Mouse (Mus musculus): ENCODE measurements around the gene D230025D16Rik. TPM values are rescaled to one million over a fixed set of nuclear protein-coding genes. Genes with fewer than 3 reads are reported as not detected.

The D230025D16Rik gene
- total RNA-seq, 1 experiment = 41.7 TPM

DNA sequence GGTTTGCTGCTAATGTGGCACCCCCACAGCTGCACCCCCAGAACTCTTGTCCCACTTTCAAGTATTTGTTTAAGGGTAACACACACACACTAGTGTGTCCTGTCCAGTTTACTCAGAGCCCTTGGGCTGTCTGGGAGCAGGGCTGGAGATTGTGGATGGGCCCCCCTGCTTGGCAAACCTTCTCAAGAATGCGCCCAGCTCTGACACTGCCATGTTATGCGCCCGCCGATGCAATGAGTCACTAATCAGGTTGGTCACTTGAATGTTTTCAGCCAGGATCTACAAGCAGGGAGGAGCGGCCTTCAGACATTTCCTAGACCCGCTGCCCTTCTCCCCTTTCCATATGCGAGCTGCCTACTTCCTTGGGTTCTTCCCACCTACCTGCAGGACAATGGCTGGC, 67.5 kb downstream of the D230025D16Rik start:
- Histone ChIP-seq H3K4me1 (ENCODE audit: control insufficient read depth in 2 of 2, insufficient read depth in 2 of 2, low read length in 2 of 2, poor library complexity in 1 of 2) (peaks cover 2 to 36% of the 10 kb centered on the region in 2 experiments; a peak in 3 of 4 replicates), H3K9ac (ENCODE audit: insufficient read depth, low read depth, low read length, poor library complexity, severe bottlenecking) (no peak overlapping the region), H3K27ac (ENCODE audit: insufficient read depth, low read depth, low read length, poor library complexity, severe bottlenecking) (no peak overlapping the region), H3K9me3 (ENCODE audit: control insufficient read depth, insufficient read depth, low read depth, low read length) (no peaks in the 10 kb centered on the region), H3K36me3 (ENCODE audit: control insufficient read depth, insufficient read depth, low read length, poor library complexity, severe bottlenecking) (no peaks in the 10 kb centered on the region; the same call in 1 of the 2 replicates), H3K4me3 (ENCODE audit: insufficient read depth in 1 of 2, low read depth in 1 of 2, low read length in 2 of 2, poor library complexity in 1 of 2, severe bottlenecking in 1 of 2) (peak overlapping the region in 1 of 2 experiments; percentile 52; a peak in 1 of 4 replicates)
- in situ Hi-C loops (cut with MboI; ENCODE audit: low sequenced_read_pairs in 2 of 2, unreplicated experiment in 2 of 2) = no loop called here
- TF ChIP-seq CHD2 (IDR thresholded peaks at IDR 0.05; ENCODE audit: low read depth, low read length) (no peak), ZC3H11A (IDR thresholded peaks at IDR 0.05; ENCODE audit: borderline replicate concordance, low read depth, low read length) (no peak), MAFK (IDR thresholded peaks at IDR 0.05; ENCODE audit: insufficient read depth, low read depth, low read length) (no peak), HCFC1 (IDR thresholded peaks at IDR 0.05; ENCODE audit: borderline replicate concordance, insufficient read depth, low read length) (no peak), ZNF384 (IDR thresholded peaks at IDR 0.05; ENCODE audit: low read depth, low read length) (no peak)
- DNase-seq (ENCODE audit: low read depth, low spot score) = no peak

DNA sequence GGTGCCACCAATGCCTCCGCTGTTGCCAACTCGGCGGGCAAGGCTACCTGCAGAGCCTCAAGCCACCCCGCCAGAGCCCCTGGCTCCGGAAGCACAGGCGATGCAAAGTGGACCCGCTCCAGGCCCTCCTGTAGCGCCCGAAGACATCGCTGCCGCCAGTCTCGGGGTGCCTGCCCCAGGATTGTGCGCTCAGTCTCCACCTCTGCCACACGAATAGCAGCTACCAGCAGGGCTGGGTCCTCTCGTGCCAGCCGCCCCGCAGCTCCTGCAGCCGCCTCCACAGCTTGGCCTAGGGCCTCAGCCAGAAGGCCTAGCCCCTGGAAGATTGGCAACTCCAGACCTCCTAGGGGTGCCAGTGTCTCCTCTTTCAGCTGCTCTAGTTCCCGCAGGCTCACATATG, 68.5 kb downstream of the D230025D16Rik start:
- Histone ChIP-seq H3K9ac (ENCODE audit: insufficient read depth, low read depth, low read length, poor library complexity, severe bottlenecking) (peak overlapping the region; percentile 21), H3K4me3 (ENCODE audit: insufficient read depth in 1 of 2, low read depth in 1 of 2, low read length in 2 of 2, poor library complexity in 1 of 2, severe bottlenecking in 1 of 2) (peak overlapping the region; percentile 52 to 53; a peak in 3 of 4 replicates), H3K27ac (ENCODE audit: insufficient read depth, low read depth, low read length, poor library complexity, severe bottlenecking) (no peak overlapping the region), H3K4me1 (ENCODE audit: control insufficient read depth in 2 of 2, insufficient read depth in 2 of 2, low read length in 2 of 2, poor library complexity in 1 of 2) (peaks cover 2 to 37% of the 10 kb centered on the region in 2 experiments; a peak in 3 of 4 replicates), H3K9me3 (ENCODE audit: control insufficient read depth, insufficient read depth, low read depth, low read length) (no peaks in the 10 kb centered on the region), H3K36me3 (ENCODE audit: control insufficient read depth, insufficient read depth, low read length, poor library complexity, severe bottlenecking) (no peaks in the 10 kb centered on the region; the same call in 1 of the 2 replicates)
- no peak for DNase-seq (ENCODE audit: low read depth, low spot score)
- TF ChIP-seq ZNF384 (IDR thresholded peaks at IDR 0.05; ENCODE audit: low read depth, low read length) (no peak), CHD2 (IDR thresholded peaks at IDR 0.05; ENCODE audit: low read depth, low read length) (no peak), MAFK (IDR thresholded peaks at IDR 0.05; ENCODE audit: insufficient read depth, low read depth, low read length) (no peak), HCFC1 (IDR thresholded peaks at IDR 0.05; ENCODE audit: borderline replicate concordance, insufficient read depth, low read length) (no peak), ZC3H11A (IDR thresholded peaks at IDR 0.05; ENCODE audit: borderline replicate concordance, low read depth, low read length) (no peak)
- in situ Hi-C loops (cut with MboI; ENCODE audit: low sequenced_read_pairs in 2 of 2, unreplicated experiment in 2 of 2) = no loop called here

DNA sequence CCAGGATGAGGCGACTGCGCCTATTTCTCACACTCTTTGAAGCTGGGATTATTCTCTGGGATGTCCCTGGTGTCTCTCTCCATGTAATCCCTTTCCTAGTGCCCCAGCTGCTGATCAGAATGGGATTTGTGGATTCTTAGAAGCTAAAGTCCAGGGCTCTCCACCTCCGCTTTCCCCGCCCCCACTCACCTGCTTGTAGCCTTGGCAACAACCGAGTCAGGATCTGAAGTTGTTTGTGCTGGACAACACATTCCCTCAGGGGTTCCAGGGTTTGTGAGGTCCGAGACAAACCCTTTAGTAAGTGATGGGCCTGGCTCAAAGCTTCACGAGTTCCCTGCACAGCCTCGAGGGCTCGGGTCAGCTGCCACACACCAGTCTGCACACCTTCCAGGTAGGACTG, 69.8 kb downstream of the D230025D16Rik start:
- no peak overlapping the region for H3K9ac ChIP-seq (ENCODE audit: insufficient read depth, low read depth, low read length, poor library complexity, severe bottlenecking)
- peak overlapping the region in 1 of 2 experiments; percentile 57; a peak in 1 of 4 replicates for H3K4me3 ChIP-seq (ENCODE audit: insufficient read depth in 1 of 2, low read depth in 1 of 2, low read length in 2 of 2, poor library complexity in 1 of 2, severe bottlenecking in 1 of 2)

DNA sequence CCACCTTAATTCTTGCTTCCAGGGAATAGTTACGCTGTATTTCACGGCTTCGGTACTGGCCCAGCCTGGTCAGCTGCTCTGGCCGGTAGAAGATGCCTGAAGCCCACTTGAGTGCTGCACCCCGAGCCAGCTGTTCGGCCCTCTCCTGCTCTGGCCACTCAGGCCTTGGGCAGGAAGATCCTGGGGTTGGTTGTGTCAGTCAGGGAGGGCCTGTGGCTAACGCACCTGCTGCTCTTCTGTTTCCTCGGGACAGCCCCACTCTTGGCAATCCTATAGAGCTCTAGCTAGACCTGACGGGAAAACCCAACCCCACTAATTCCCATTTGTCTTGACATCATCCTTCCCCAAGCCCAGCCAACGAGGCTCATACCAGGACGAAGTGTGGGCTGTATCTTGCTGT, 70.3 kb downstream of the D230025D16Rik start:
- H3K9ac ChIP-seq (ENCODE audit: insufficient read depth, low read depth, low read length, poor library complexity, severe bottlenecking) = peak overlapping the region; percentile 18; the same call in 1 of the 2 replicates
- peaks cover 10% of the 10 kb centered on the region for H3K36me3 ChIP-seq (ENCODE audit: control insufficient read depth, insufficient read depth, low read length, poor library complexity, severe bottlenecking)
- no peak overlapping the region for H3K27ac ChIP-seq (ENCODE audit: insufficient read depth, low read depth, low read length, poor library complexity, severe bottlenecking)
- H3K4me1 ChIP-seq (ENCODE audit: control insufficient read depth in 2 of 2, insufficient read depth in 2 of 2, low read length in 2 of 2, poor library complexity in 1 of 2) = peaks cover 2 to 32% of the 10 kb centered on the region in 2 experiments; a peak in 3 of 4 replicates
- TF ChIP-seq MAFK (IDR thresholded peaks at IDR 0.05; ENCODE audit: insufficient read depth, low read depth, low read length) (no peak), CHD2 (IDR thresholded peaks at IDR 0.05; ENCODE audit: low read depth, low read length) (no peak), ZNF384 (IDR thresholded peaks at IDR 0.05; ENCODE audit: low read depth, low read length) (no peak), ZC3H11A (IDR thresholded peaks at IDR 0.05; ENCODE audit: borderline replicate concordance, low read depth, low read length) (no peak), HCFC1 (IDR thresholded peaks at IDR 0.05; ENCODE audit: borderline replicate concordance, insufficient read depth, low read length) (no peak)
- DNase-seq (ENCODE audit: low read depth, low spot score) = no peak
- in situ Hi-C loops (cut with MboI; ENCODE audit: low sequenced_read_pairs in 2 of 2, unreplicated experiment in 2 of 2) = no loop called here
- peak overlapping the region; percentile 36 to 57; a peak in 3 of 4 replicates for H3K4me3 ChIP-seq (ENCODE audit: insufficient read depth in 1 of 2, low read depth in 1 of 2, low read length in 2 of 2, poor library complexity in 1 of 2, severe bottlenecking in 1 of 2)
- no peaks in the 10 kb centered on the region for H3K9me3 ChIP-seq (ENCODE audit: control insufficient read depth, insufficient read depth, low read depth, low read length)

More for the DNA sequence above, 69.8 kb downstream of the D230025D16Rik start:
- TF ChIP-seq HCFC1 (IDR thresholded peaks at IDR 0.05; ENCODE audit: borderline replicate concordance, insufficient read depth, low read length) = no peak
- no peak for TF ChIP-seq ZC3H11A (IDR thresholded peaks at IDR 0.05; ENCODE audit: borderline replicate concordance, low read depth, low read length)
- no peak for TF ChIP-seq MAFK (IDR thresholded peaks at IDR 0.05; ENCODE audit: insufficient read depth, low read depth, low read length)
- no peak for TF ChIP-seq ZNF384 (IDR thresholded peaks at IDR 0.05; ENCODE audit: low read depth, low read length)
- TF ChIP-seq CHD2 (IDR thresholded peaks at IDR 0.05; ENCODE audit: low read depth, low read length) = no peak
- Histone ChIP-seq H3K4me1 (ENCODE audit: control insufficient read depth in 2 of 2, insufficient read depth in 2 of 2, low read length in 2 of 2, poor library complexity in 1 of 2) (peaks cover 2 to 34% of the 10 kb centered on the region in 2 experiments; a peak in 3 of 4 replicates), H3K36me3 (ENCODE audit: control insufficient read depth, insufficient read depth, low read length, poor library complexity, severe bottlenecking) (peaks cover 5% of the 10 kb centered on the region), H3K27ac (ENCODE audit: insufficient read depth, low read depth, low read length, poor library complexity, severe bottlenecking) (no peak overlapping the region), H3K9me3 (ENCODE audit: control insufficient read depth, insufficient read depth, low read depth, low read length) (no peaks in the 10 kb centered on the region)
- in situ Hi-C loops (cut with MboI; ENCODE audit: low sequenced_read_pairs in 2 of 2, unreplicated experiment in 2 of 2) = no loop called here
- no peak for DNase-seq (ENCODE audit: low read depth, low spot score)

Data from ES-E14 (cell line).